Mouse (Mus musculus) spleen, adult 12 weeks (tissue): ENCODE data around the gene Gm45717.

ENCODE experiments used
- DNase-seq: peaks from one replicate; pipeline ENCODE4 v3.0.0; 2022; ENCODE audit warnings: low spot score

Gm45717 gene

DNA sequence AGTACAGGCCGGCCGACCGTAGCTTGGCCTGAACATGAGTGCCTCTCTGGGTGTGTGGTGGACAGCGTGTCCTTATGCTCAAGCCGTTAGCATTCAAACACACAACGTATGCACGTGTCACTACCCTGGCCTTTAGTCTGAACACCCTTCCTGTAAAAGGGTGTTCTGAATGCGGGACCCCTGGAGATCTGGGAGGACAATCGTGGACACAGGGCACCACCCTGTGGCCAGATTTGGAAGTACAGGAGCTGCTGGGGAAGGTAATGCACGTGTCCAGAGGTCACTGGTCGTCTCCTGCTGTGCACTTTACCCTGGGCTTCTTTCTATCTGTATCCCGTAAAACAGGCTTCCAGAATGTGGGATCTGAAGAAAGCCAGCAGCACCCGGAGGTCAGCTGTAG, 52.5 kb downstream of the Gm45717 start:
- DNase-seq: peak; percentile 60

DNA sequence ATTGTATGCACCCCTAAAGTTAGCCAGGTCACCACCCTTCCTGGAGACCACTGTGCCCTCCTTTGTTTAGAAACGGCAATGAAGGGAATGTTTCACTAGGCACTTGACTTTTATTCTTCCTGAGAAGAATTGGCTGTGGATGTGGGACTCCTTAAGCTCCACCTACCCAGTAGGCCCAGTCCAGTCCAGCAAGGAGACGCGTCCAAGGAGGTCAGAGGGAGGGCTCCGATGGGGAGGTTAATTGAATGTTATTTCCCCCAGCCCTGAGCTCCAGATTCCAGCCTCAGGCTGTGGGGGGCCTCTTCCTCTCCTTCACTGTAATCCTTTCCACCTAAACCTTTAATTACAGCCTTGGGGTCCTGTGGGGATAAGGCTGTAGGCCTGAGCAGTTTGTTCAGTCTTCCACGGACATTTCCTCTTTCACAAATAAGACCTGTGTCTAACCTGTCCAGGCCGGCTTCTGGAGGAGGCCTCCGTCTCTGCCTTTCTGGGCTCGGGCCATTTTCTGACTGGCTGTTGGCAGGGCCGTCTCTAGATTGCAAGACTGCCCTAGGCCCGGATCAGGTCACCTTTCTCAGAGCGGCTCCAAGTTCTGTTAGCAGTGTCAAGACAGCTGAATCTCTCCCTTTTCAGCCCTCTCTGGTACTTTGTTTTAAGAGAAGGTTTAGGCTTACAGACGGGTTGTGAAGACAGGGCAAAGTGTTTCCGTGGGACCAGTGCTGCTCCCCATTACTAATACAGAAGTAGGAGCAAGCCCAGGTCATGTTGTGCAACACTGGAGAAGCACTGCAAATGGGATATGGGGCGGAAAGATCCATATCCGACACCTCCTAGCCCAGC, 53.5 kb downstream of the Gm45717 start:
- no peak for DNase-seq

DNA sequence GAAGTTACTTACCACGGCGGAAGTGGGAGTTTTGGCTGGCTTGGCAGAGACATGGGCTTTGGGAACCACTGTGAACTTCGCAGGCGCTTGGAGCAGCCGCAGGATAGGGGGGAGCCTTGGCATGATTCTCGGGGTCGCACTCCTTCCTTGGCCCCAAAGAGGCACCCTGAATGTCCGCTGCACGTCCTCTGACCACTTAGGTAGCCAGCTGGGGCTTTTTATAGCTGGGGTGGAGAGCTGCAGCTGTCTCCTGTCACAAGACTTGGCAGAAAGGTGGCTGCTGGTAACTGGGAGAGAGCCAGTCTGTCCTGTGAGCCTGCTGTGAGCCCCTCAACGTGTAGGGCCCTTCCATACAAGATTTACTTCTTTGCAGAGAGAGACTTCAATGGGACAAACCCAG, 55.5 kb downstream of the Gm45717 start, which contains the start of gene Cox8b:
Gene Cox8b (minus strand): TSS at position 227 of the 400 bp plus-strand sequence.
- DNase-seq: no peak
